Mouse (Mus musculus): ENCODE measurements around the gene Bag3.
"Not testable (repeated sequence)": the region's sequence is repeated elsewhere in the genome, so short reads cannot be mapped to it uniquely, and the experiment has no call there.

Bag3 gene

GRCm38 (mm10) chr7:128569429-128569828, 46.0 kb downstream of the Bag3 start:
- DNase-seq (ENCODE audit: low spot score), result not testable (repeated sequence)

- DNase-seq (ENCODE audit: low spot score), result no peak
Observed at GRCm38 (mm10) chr7:128569987-128570656, 46.7 kb downstream of the Bag3 start.

GRCm38 (mm10) chr7:128570657-128571056, 47.2 kb downstream of the Bag3 start:
- not testable (repeated sequence) for DNase-seq (ENCODE audit: low spot score)

- no peak for DNase-seq (ENCODE audit: low spot score)
Observed at GRCm38 (mm10) chr7:128572030-128572429, 48.6 kb downstream of the Bag3 start.

- DNase-seq (ENCODE audit: low spot score), result no peak
Observed at GRCm38 (mm10) chr7:128575211-128575610, 51.8 kb downstream of the Bag3 start.

GRCm38 (mm10) chr7:128575794-128576193, 52.4 kb downstream of the Bag3 start:
- no peak for DNase-seq (ENCODE audit: low spot score)

GRCm38 (mm10) chr7:128577607-128578006, 54.2 kb downstream of the Bag3 start:
- no peak for DNase-seq (ENCODE audit: low spot score)

GRCm38 (mm10) chr7:128578199-128578945, 55.0 kb downstream of the Bag3 start:
- no peak for DNase-seq (ENCODE audit: low spot score)

GRCm38 (mm10) chr7:128579381-128579780, 56.0 kb downstream of the Bag3 start:
- no peak for DNase-seq (ENCODE audit: low spot score)

GRCm38 (mm10) chr7:128580318-128580717, 56.9 kb downstream of the Bag3 start:
- no peak for DNase-seq (ENCODE audit: low spot score)

GRCm38 (mm10) chr7:128581864-128582484, 58.6 kb downstream of the Bag3 start:
- DNase-seq (ENCODE audit: low spot score), result no peak

- no peak for DNase-seq (ENCODE audit: low spot score)
Observed at GRCm38 (mm10) chr7:128583213-128583948, 60.0 kb downstream of the Bag3 start.

GRCm38 (mm10) chr7:128587334-128587933, 64.0 kb downstream of the Bag3 start:
- DNase-seq (ENCODE audit: low spot score), result no peak

GRCm38 (mm10) chr7:128591345-128592084, 68.1 kb downstream of the Bag3 start:
- no peak for DNase-seq (ENCODE audit: low spot score)

- no peak for DNase-seq (ENCODE audit: low spot score)
Observed at GRCm38 (mm10) chr7:128592118-128592935, 68.9 kb downstream of the Bag3 start.

- DNase-seq (ENCODE audit: low spot score), result no peak
Observed at GRCm38 (mm10) chr7:128592936-128593241, 69.5 kb downstream of the Bag3 start.

GRCm38 (mm10) chr7:128596274-128596673, 72.9 kb downstream of the Bag3 start:
- DNase-seq (ENCODE audit: low spot score), result no peak

All from urinary bladder, postnatal 10 days (tissue).